Mouse (Mus musculus) T-cell, adult 2 months (primary cell): Measurements from ENCODE around the gene Nphs1.
"Not testable (repeated sequence)": the region's sequence is repeated elsewhere in the genome, so short reads cannot be mapped to it uniquely, and the experiment has no call there.

ENCODE experiments used
- DNase-seq: peaks from one replicate; pipeline ENCODE4 v3.0.0; 2022; ENCODE audit warnings: low spot score

Gene Nphs1

GRCm38 (mm10) chr7:30490957-30491307 lies 32.8 kb downstream of the Nphs1 start:
- DNase-seq: no peak

- peak; percentile 61 for DNase-seq
These were observed 34.6 kb downstream of the Nphs1 start for GRCm38 (mm10) chr7:30492765-30493164.

GRCm38 (mm10) chr7:30493401-30493931 lies 35.4 kb downstream of the Nphs1 start, which contains the start of gene Prodh2:
Gene Prodh2, plus strand, starts transcription at chr7:30493622.
- no peak for DNase-seq

- not testable (repeated sequence) for DNase-seq
These were observed 37.5 kb downstream of the Nphs1 start for GRCm38 (mm10) chr7:30495506-30496042.

GRCm38 (mm10) chr7:30501159-30501558 lies 43.0 kb downstream of the Nphs1 start:
- DNase-seq: not testable (repeated sequence)

GRCm38 (mm10) chr7:30508061-30508460 lies 49.9 kb downstream of the Nphs1 start:
- no peak for DNase-seq

- DNase-seq: no peak
These were observed 57.1 kb downstream of the Nphs1 start for GRCm38 (mm10) chr7:30515003-30515760.

GRCm38 (mm10) chr7:30518325-30518724 lies 60.2 kb downstream of the Nphs1 start:
- no peak for DNase-seq

- DNase-seq: no peak
These were observed 62.3 kb downstream of the Nphs1 start for GRCm38 (mm10) chr7:30520396-30520795.

GRCm38 (mm10) chr7:30520856-30521255 lies 62.7 kb downstream of the Nphs1 start:
- DNase-seq: no peak

GRCm38 (mm10) chr7:30522871-30523270 lies 64.8 kb downstream of the Nphs1 start:
- no peak for DNase-seq

GRCm38 (mm10) chr7:30524487-30524886 lies 66.4 kb downstream of the Nphs1 start:
- DNase-seq: no peak

- DNase-seq: no peak
These were observed 67.8 kb downstream of the Nphs1 start for GRCm38 (mm10) chr7:30525954-30526353.

GRCm38 (mm10) chr7:30526399-30526798 lies 68.3 kb downstream of the Nphs1 start:
- no peak for DNase-seq

GRCm38 (mm10) chr7:30526981-30527380 lies 68.9 kb downstream of the Nphs1 start:
- DNase-seq: no peak

- DNase-seq: no peak
These were observed 73.2 kb downstream of the Nphs1 start for GRCm38 (mm10) chr7:30531291-30531815.

- DNase-seq: no peak
These were observed 74.8 kb downstream of the Nphs1 start for GRCm38 (mm10) chr7:30532931-30533330.

- no peak for DNase-seq
These were observed 76.0 kb downstream of the Nphs1 start for GRCm38 (mm10) chr7:30533941-30534632.

GRCm38 (mm10) chr7:30534633-30535577 lies 76.8 kb downstream of the Nphs1 start, which contains the start of gene Arhgap33:
Gene Arhgap33, minus strand, starts transcription at chr7:30535060.
- peak; percentile 95 for DNase-seq
